Mouse (Mus musculus) hindbrain, embryonic 10.5 days (tissue): ENCODE data around the gene Ropn1l. TPM values are rescaled to one million over a fixed set of nuclear protein-coding genes. Genes with fewer than 3 reads are reported as not detected.

Experiments used
- DNase-seq: peaks from one replicate; pipeline ENCODE4 v3.0.0-alpha.2; 2017; ENCODE audit warnings: low spot score
- H3K27ac ChIP-seq: fragments of 300-500 bp; sonication (generic); 2 replicates; pipeline ENCODE4 v1.5.1; 2016; ENCODE audit warnings: mild to moderate bottlenecking, moderate library complexity
- H3K27me3 ChIP-seq: fragments of 300-500 bp; sonication (generic); 2 replicates; pipeline ENCODE4 v1.6.1; 2016; ENCODE audit warnings: mild to moderate bottlenecking; ENCODE audit not compliant: poor library complexity, insufficient read depth, severe bottlenecking
- H3K36me3 ChIP-seq: fragments of 300-500 bp; sonication (generic); 2 replicates; pipeline ENCODE4 v1.6.1; 2016; ENCODE audit warnings: mild to moderate bottlenecking, moderate library complexity
- H3K4me1 ChIP-seq: fragments of 300-500 bp; sonication (generic); replicated peaks from 2 replicates; pipeline ENCODE4 v1.6.1; 2016; ENCODE audit warnings: mild to moderate bottlenecking
- H3K4me3 ChIP-seq: fragments of 300-500 bp; sonication (generic); 2 replicates; pipeline ENCODE4 v1.5.1; 2016; ENCODE audit warnings: mild to moderate bottlenecking, moderate library complexity
- H3K9me3 ChIP-seq: fragments of 300-500 bp; sonication (generic); 2 replicates; pipeline ENCODE4 v1.6.1; 2016; ENCODE audit warnings: mild to moderate bottlenecking, moderate library complexity
- WGBS: fragments of 180-500 bp; shearing (Covaris S2); methylation state at CpG from one replicate; pipeline ENCODE4 v1.1.7; 2016; 5-methylcytosine and 5-hydroxymethylcytosine counted together
- polyA plus RNA-seq: library from polyadenylated mRNA; unstranded; fragments of >200 nt; fragmentation: Nextera tagmentation; extraction: Ambion mirVana; gene quantifications from 2 replicates; pipeline ENCODE4 v1.2.1, GENCODE M21; 2016

The Ropn1l gene
- polyA plus RNA-seq, 1 experiment from 2014 or later = 4.5 TPM

DNA sequence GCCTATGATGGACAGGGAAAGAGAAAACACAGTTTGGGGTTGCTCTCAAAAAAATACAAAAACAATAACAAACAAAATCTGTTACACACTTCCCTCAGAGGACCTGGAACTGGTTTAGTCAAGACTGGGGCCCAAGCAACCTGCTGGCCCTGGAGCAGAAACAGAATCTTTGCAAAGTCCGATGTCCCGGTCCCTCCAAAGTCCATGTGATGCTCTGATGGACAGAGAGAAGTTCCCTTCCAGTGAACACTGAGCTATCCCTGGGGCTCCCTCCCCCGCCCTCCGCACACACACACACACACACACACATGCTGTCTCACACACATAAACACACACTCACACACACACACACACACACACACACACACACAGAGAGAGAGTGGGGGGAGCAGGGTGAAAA is 57.6 kb downstream of the Ropn1l start:
- Histone ChIP-seq H3K27ac (no peak overlapping the region), H3K4me1 (no peaks in the 10 kb centered on the region), H3K36me3 (no peaks in the 10 kb centered on the region), H3K9me3 (no peaks in the 10 kb centered on the region), H3K4me3 (no peak overlapping the region), H3K27me3 (no peaks in the 10 kb centered on the region)
- 86% methylated on average over 4 of the region's 4 CpGs for WGBS
- no peak for DNase-seq

DNA sequence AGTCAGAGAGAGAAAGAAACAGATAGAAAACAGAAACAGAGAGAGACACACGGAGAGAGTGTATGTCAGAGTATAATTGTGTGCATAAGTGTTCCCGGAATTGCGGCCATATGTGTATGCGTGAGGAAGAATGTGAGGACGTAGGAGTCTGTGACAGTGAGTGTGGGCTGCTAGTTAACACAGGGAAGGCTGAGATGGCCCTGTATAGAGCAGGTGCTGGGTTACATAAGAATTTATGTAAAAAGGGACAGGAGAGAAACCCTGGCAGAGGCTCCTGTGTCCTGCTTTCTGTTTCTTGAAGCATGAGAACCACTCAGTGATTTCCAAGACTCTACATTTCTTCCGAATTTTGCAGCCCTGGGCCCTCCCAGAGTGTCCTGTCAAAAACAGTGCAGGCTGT is 60.1 kb downstream of the Ropn1l start:
- no peak overlapping the region for H3K4me3 ChIP-seq
- H3K27ac ChIP-seq = no peak overlapping the region
- no peak for DNase-seq
- H3K9me3 ChIP-seq = no peaks in the 10 kb centered on the region
- no peaks in the 10 kb centered on the region for H3K36me3 ChIP-seq
- no peaks in the 10 kb centered on the region for H3K4me1 ChIP-seq
- WGBS = 88% methylated on average over 6 of the region's 6 CpGs
- no peaks in the 10 kb centered on the region for H3K27me3 ChIP-seq

DNA sequence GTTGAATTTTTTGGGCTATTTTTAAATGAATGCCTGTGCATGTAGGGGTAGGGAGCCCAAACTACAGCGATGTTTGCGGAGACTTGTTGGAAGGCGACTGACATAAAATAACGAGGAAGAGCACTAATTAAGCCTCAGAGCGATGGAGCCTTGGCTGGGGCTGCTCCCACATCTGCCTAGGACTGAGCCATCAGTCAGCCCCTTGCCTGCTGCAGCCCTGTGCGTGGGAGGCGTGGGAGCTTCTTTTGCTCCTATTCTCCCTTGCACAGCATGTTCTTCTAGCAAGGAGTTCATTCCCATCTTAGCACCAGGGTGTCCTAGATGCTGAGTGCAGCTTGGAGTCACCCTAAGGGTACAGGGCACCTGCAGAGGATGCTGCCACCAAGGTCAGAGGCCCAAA is 60.8 kb downstream of the Ropn1l start:
- H3K4me1 ChIP-seq = no peaks in the 10 kb centered on the region
- H3K27ac ChIP-seq = no peak overlapping the region
- H3K9me3 ChIP-seq = no peaks in the 10 kb centered on the region
- no peaks in the 10 kb centered on the region for H3K27me3 ChIP-seq
- WGBS = 81% methylated on average over 7 of the region's 7 CpGs
- no peaks in the 10 kb centered on the region for H3K36me3 ChIP-seq
- no peak for DNase-seq
- no peak overlapping the region for H3K4me3 ChIP-seq

DNA sequence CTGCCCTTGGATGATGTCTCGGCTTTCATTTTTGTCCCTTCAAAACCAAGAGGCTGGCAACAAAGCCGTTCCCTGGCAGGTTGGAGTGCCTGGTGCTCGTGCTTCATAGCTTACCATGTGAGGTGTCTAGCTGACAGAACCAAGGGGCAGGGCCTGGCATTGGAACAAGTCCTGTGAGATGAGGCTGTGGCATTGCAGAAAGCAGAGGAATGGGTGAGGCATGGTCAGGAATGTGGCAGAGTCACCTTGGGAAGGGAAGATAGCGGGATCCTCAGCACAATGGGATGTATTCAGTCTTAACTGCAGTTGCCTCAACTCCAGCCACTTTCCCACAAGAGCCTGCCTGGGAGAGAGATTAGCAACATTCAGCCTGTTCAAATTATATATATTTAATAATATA is 61.4 kb downstream of the Ropn1l start:
- H3K27me3 ChIP-seq = no peaks in the 10 kb centered on the region
- DNase-seq = no peak
- 0 out of 2 replicates have a peak, but pooled peaks cover 2% of the 10 kb centered on the region for H3K9me3 ChIP-seq
- no peaks in the 10 kb centered on the region for H3K36me3 ChIP-seq
- no peaks in the 10 kb centered on the region for H3K4me1 ChIP-seq
- H3K4me3 ChIP-seq = no peak overlapping the region
- no peak overlapping the region for H3K27ac ChIP-seq
- 83% methylated on average over 4 of the region's 4 CpGs for WGBS

Other genes with a start within 250 kb of the Ropn1l start
- gene Dap, start 229.4 kb downstream of the Ropn1l start, polyA plus RNA-seq = 38.3 and 41.9 TPM in 2 replicates
- 0.39 and 0.56 TPM in 2 replicates for gene Ankrd33b, start 86.0 kb downstream of the Ropn1l start, polyA plus RNA-seq
- gene March6, start 77.3 kb upstream of the Ropn1l start, polyA plus RNA-seq = 34.5 and 39.9 TPM in 2 replicates
- gene Cmbl, start 111.7 kb upstream of the Ropn1l start, polyA plus RNA-seq = 1.6 and 2.0 TPM in 2 replicates
- 698 and 751 TPM in 2 replicates for gene Cct5, start 148.1 kb upstream of the Ropn1l start, polyA plus RNA-seq
- 13.1 and 15.5 TPM in 2 replicates for gene Fam173b, start 148.1 kb upstream of the Ropn1l start, polyA plus RNA-seq